Mouse (Mus musculus): ENCODE results near the gene Slc5a1.

- TF ChIP-seq CTCF (IDR thresholded peaks at IDR 0.05; ENCODE audit: insufficient read depth, low read depth, low read length) (no peak), POLR2A (IDR thresholded peaks at IDR 0.05; ENCODE audit: insufficient read depth, low read depth, low read length) (no peak)
Measured at GRCm38 (mm10) chr5:33193567-33193966, 89.5 kb downstream of the Slc5a1 start.
